Mouse (Mus musculus) liver, embryonic 12.5 days (tissue): ENCODE data around the gene Tesc. TPM values are rescaled to one million over a fixed set of nuclear protein-coding genes. Genes with fewer than 3 reads are reported as not detected.

Experiments
- ATAC-seq: fragments of 200-750 bp; cut with Nextera tagmentation; 2 replicates; pipeline ENCODE4 v1.8.0; 2017; ENCODE audit warnings: moderate number of reproducible peaks, mild to moderate bottlenecking, moderate library complexity
- H3K27ac ChIP-seq: fragments of 300-500 bp; sonication (generic); 2 replicates; pipeline ENCODE4 v1.5.1; 2016; ENCODE audit warnings: mild to moderate bottlenecking
- H3K27me3 ChIP-seq: fragments of 300-500 bp; sonication (generic); replicated peaks from 2 replicates; pipeline ENCODE4 v1.6.1; 2016; ENCODE audit warnings: mild to moderate bottlenecking, moderate library complexity
- H3K36me3 ChIP-seq: fragments of 300-500 bp; sonication (generic); 2 replicates; pipeline ENCODE4 v1.6.1; 2016; ENCODE audit warnings: mild to moderate bottlenecking, moderate library complexity
- H3K4me1 ChIP-seq: fragments of 300-500 bp; sonication (generic); 2 replicates; pipeline ENCODE4 v1.6.1; 2016
- H3K4me2 ChIP-seq: fragments of 300-500 bp; sonication (generic); 2 replicates; pipeline ENCODE4 v1.6.1; 2016; ENCODE audit warnings: mild to moderate bottlenecking, moderate library complexity
- H3K4me3 ChIP-seq: fragments of 300-500 bp; sonication (generic); 2 replicates; pipeline ENCODE4 v1.5.1; 2016; ENCODE audit warnings: mild to moderate bottlenecking, moderate library complexity
- H3K9ac ChIP-seq: fragments of 300-500 bp; sonication (generic); 2 replicates; pipeline ENCODE4 v1.6.1; 2016; ENCODE audit warnings: mild to moderate bottlenecking, moderate library complexity
- H3K9me3 ChIP-seq: fragments of 300-500 bp; sonication (generic); replicated peaks from 2 replicates; pipeline ENCODE4 v1.6.1; 2016; ENCODE audit warnings: mild to moderate bottlenecking, moderate library complexity
- WGBS: fragments of 180-500 bp; shearing (Covaris S2); methylation state at CpG from one replicate; pipeline ENCODE4 v1.1.7; 2016; ENCODE audit not compliant: insufficient replicate concordance; 5-methylcytosine and 5-hydroxymethylcytosine counted together
- polyA plus RNA-seq: library from polyadenylated mRNA; unstranded; fragments of >200 nt; fragmentation: Nextera tagmentation; extraction: Ambion mirVana; gene quantifications from 2 replicates; pipeline ENCODE4 v1.2.1, GENCODE M21; 2016

Gene Tesc
- polyA plus RNA-seq, 1 experiment from 2014 or later = 1.5 TPM

DNA sequence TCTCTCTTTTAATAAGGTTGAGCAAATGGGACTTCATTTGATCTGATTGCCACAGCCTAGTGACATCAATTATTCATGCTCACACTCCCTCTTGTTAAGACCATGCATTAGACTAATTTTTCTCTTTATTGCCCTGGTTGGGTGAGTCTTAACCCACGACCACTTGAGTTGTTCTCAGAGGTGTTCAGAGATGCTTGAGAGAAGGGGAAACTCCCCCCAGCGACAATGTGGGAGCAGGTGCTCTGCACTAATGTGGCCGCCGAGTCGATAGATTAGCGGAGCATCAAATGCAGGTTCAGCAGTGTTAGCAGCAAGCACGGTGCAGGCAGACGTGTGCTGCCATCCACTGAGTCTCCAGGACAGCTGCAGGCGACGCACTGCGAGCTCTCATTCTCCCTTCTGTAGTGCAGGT is 52.3 kb downstream of the Tesc start:
- Histone ChIP-seq H3K4me1 (peaks cover 8% of the 10 kb centered on the region; the same call in 1 of the 2 replicates), H3K9me3 (no peaks in the 10 kb centered on the region), H3K9ac (no peak overlapping the region), H3K27me3 (no peaks in the 10 kb centered on the region), H3K36me3 (peaks cover 58% of the 10 kb centered on the region), H3K4me2 (no peak overlapping the region), H3K27ac (no peak overlapping the region), H3K4me3 (no peak overlapping the region)
- ATAC-seq = no peak
- 84% methylated on average over 11 of the region's 11 CpGs for WGBS

DNA sequence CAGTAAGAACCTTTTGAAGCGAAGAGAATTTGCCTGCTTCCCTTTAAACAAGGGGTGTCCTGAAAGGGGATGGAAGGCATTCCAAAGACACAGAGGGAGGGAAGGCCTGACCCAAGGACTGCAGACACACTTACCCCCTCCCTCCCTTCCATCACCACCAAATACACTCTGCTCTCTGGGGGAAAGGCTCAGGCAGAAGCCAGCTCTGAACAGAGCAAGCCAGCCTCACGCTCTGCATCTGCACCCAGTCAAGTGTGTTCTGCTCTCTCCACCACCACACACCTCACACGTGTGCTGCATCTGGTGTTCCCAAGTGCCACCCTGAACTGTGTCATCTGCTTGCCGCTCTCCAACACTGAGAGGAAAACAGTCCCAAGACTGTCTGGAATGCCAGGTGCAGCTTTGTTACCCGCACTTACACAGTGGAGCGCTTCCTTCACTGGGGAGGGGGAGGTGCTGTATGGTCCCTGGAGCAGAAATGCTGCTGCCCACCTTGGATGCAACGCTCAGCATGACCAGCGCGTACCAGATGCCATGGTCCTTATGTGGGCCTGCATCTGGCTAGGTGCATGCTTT is 53.9 kb downstream of the Tesc start:
- no peak for ATAC-seq
- no peaks in the 10 kb centered on the region for H3K27me3 ChIP-seq
- WGBS = 80% methylated on average over 9 of the region's 9 CpGs
- H3K9me3 ChIP-seq = no peaks in the 10 kb centered on the region
- H3K36me3 ChIP-seq = peaks cover 48% of the 10 kb centered on the region
- H3K27ac ChIP-seq = no peak overlapping the region
- H3K4me3 ChIP-seq = no peak overlapping the region
- no peak overlapping the region for H3K9ac ChIP-seq
- H3K4me1 ChIP-seq = peaks cover 8% of the 10 kb centered on the region; the same call in 1 of the 2 replicates
- H3K4me2 ChIP-seq = no peak overlapping the region

DNA sequence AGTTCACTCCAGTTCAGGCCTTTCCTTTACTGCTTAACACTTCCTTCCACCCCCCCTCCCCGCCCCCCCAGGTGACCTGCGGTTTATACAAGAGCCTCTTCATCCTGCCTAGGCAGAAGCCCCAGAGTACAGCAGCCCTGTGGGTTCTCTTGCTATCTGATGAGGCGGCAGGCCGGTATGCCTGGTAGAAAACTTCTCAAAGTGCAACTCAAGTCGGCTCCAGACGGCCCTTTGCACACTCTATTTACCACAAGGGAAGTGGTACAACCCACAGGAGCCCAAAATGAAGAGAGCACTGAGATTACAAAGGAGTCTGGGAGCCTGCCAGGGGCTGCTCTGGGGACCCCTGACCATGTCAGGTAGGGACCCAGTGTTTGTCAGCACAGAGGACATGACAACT is 54.5 kb downstream of the Tesc start:
- Histone ChIP-seq H3K4me1 (peaks cover 8% of the 10 kb centered on the region; the same call in 1 of the 2 replicates), H3K27me3 (no peaks in the 10 kb centered on the region), H3K4me3 (no peak overlapping the region), H3K4me2 (no peak overlapping the region), H3K36me3 (peaks cover 46% of the 10 kb centered on the region), H3K27ac (no peak overlapping the region), H3K9ac (no peak overlapping the region), H3K9me3 (no peaks in the 10 kb centered on the region)
- ATAC-seq = no peak
- WGBS = 28% methylated on average over 6 of the region's 6 CpGs

DNA sequence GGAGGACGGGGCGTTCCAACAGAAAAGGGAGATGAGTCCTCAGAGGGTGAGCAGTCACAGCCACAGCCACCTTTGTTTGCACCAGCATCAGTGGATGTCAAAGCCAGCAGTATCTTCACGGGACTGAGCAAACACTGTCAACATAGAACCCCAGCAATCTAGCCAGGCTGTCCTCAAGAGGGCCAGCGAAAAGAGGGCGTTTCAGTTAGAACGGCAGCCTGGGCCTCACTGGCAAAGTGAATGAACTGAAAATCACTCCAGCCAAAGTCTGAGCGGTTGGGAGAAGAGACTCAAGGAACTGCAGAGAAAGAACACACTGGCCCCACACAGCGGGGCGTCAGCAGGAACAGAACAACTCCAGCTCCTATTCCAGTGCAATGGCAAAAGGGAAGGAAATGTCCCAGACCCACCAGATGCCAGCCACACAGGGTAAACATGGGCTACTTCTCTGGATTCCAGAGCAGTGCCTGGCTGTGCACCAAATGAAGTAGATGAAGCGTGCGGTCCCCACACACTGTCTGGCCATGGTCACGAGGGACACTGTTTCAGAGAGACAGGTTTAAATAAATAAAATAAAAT is 55.6 kb downstream of the Tesc start:
- no peaks in the 10 kb centered on the region for H3K27me3 ChIP-seq
- H3K4me2 ChIP-seq = no peak overlapping the region
- H3K9me3 ChIP-seq = no peaks in the 10 kb centered on the region
- ATAC-seq = no peak
- H3K4me3 ChIP-seq = no peak overlapping the region
- H3K9ac ChIP-seq = no peak overlapping the region
- WGBS = 75% methylated on average over 12 of the region's 12 CpGs
- H3K27ac ChIP-seq = no peak overlapping the region; the same call in 1 of the 2 replicates
- peaks cover 8% of the 10 kb centered on the region; the same call in 1 of the 2 replicates for H3K4me1 ChIP-seq
- H3K36me3 ChIP-seq = peaks cover 35% of the 10 kb centered on the region

DNA sequence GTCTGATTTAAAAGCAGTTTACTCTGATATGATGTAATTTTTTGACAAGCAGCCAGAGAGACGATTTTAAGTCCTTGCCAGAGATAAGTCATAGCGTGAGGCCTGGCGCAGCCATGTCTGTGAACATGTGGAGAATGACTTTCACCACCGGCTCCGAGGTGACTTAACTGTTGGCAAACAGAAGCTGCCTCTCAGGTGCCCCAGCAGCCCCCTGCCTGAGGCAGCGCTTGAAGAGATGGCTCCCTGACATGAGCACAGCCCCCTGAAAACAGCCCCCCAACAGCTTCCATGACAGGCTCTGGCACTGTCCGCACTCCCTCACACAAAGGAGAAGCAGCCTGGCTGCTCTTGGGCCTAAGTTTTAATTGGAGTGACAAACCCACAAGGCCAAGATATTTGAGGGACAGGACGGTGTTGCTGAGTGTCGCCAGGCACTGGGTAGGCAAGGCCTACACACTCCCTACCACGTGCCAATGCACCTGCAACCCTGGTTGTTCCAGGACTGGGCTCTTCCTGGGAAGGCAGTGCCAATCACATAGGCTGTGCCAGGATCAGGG is 56.7 kb downstream of the Tesc start:
- Histone ChIP-seq H3K27me3 (no peaks in the 10 kb centered on the region), H3K9ac (no peak overlapping the region), H3K36me3 (peaks cover 30% of the 10 kb centered on the region), H3K4me2 (no peak overlapping the region), H3K4me3 (no peak overlapping the region), H3K4me1 (peaks cover 8% of the 10 kb centered on the region; the same call in 1 of the 2 replicates), H3K27ac (no peak overlapping the region), H3K9me3 (no peaks in the 10 kb centered on the region)
- ATAC-seq = no peak
- WGBS = 74% methylated on average over 10 of the region's 10 CpGs

DNA sequence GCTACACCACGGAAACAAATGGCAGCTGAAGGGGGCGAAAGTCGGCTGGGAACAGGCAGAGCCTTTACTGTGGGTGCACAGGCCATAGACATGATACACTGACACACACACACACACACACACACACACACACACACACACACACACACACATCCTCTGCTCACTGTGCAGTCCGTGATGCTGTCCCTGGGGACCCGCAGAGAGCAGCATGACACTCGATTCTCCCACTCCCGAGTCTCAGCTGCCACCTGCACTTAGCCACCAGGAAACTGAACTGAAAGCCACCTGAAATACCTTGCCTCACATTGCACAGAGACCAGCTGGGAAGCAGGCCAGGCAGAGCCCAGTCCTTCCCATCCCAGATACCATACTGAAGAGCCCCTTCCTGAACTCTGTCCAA is 57.8 kb downstream of the Tesc start:
- H3K9me3 ChIP-seq = no peaks in the 10 kb centered on the region
- no peak overlapping the region for H3K4me3 ChIP-seq
- H3K27me3 ChIP-seq = no peaks in the 10 kb centered on the region
- no peak overlapping the region for H3K9ac ChIP-seq
- ATAC-seq = no peak
- no peak overlapping the region for H3K27ac ChIP-seq
- H3K4me1 ChIP-seq = peaks cover 8% of the 10 kb centered on the region; the same call in 1 of the 2 replicates
- peaks cover 31% of the 10 kb centered on the region for H3K36me3 ChIP-seq
- no peak overlapping the region for H3K4me2 ChIP-seq
- 75% methylated on average over 7 of the region's 7 CpGs for WGBS

DNA sequence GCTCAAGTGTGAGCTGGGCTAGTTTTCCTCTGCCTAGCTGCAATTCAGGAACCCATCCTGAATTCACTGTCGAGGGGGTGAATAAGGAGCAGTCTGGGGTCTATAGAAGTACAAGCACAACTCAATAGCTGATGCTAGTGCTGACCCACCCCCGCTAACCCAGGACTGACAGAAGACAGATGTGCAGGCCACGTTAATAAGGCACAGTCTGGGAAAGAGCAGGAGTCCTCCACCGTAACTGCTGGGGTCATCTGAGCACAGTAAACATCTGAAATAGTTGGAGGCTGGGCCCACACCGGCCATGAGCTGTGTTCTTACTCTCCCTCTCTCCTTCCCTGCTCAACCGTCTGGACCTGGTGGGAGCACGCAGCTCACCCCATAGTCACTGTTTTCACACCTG is 59.4 kb downstream of the Tesc start:
- Histone ChIP-seq H3K27me3 (no peaks in the 10 kb centered on the region), H3K36me3 (peaks cover 33% of the 10 kb centered on the region), H3K9ac (no peak overlapping the region), H3K9me3 (no peaks in the 10 kb centered on the region), H3K4me3 (no peak overlapping the region), H3K4me1 (0 out of 2 replicates have a peak, but pooled peaks cover 2% of the 10 kb centered on the region), H3K27ac (no peak overlapping the region), H3K4me2 (no peak overlapping the region)
- ATAC-seq = no peak
- 76% methylated on average over 7 of the region's 7 CpGs for WGBS

DNA sequence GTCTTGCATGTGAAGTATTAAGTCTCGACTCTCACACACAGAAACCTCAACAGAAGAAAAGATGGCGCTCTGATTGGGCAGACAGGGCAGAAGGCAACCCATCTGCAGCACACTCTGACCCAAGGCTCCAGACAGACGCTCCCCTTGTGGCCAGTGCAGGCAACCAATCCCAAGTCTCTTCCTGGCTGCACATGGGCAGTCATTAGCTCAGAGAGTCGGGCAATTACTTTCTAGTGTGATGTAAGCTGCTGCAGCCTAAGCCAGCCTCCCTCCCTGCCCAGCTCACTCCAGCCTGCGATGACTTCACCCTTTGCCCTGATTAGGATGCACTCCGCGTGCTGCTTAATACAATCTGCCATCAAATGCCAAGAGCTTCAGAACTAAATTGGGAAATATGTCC is 61.6 kb downstream of the Tesc start:
- Histone ChIP-seq H3K9me3 (no peaks in the 10 kb centered on the region), H3K27me3 (no peaks in the 10 kb centered on the region), H3K27ac (no peak overlapping the region), H3K36me3 (peaks cover 55% of the 10 kb centered on the region), H3K4me2 (no peak overlapping the region), H3K4me3 (no peak overlapping the region), H3K4me1 (no peaks in the 10 kb centered on the region), H3K9ac (no peak overlapping the region)
- 75% methylated on average over 7 of the region's 7 CpGs for WGBS
- no peak for ATAC-seq

DNA sequence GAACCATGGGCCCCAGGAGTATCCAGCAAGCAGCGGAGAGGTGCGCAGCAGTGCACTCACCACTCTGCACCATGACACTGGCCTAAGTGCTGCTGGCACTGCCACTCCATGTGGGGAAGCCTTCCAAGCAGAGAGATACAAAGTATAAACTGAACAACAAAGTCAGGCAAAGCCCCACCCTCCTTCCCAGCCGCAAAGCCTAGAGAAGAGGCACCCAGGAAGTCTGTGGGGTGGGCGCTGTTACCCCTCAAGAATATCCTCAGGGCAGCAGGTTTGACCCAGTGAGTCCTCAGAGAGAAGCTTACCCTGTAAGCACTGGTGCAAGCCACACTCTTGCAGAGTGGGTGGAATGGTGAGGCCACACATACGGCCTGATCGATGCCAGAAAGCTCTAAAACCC is 62.6 kb downstream of the Tesc start:
- Histone ChIP-seq H3K4me2 (no peak overlapping the region), H3K4me1 (no peaks in the 10 kb centered on the region), H3K9me3 (no peaks in the 10 kb centered on the region), H3K4me3 (no peak overlapping the region), H3K9ac (no peak overlapping the region), H3K36me3 (peaks cover 65% of the 10 kb centered on the region), H3K27me3 (no peaks in the 10 kb centered on the region), H3K27ac (no peak overlapping the region)
- 89% methylated on average over 6 of the region's 6 CpGs for WGBS
- ATAC-seq = no peak

DNA sequence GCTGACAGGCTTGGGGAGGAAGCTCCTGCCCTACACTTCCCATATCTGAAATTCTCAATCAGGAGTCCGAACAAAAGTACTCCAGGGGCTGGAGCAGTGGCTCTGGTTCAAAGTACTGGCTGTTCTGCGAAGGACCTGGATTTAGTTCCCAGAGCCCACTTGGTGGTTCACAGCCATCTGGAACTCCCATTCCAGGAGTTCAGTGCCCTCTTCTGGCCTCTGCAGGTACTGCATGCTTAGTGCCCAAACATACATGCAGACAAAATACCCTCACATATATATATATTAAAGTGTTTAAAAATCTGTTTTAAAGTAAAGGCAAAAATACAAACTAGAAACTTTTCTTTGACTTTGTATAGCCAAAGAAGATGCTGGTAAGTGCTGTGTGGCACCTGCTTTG is 63.3 kb downstream of the Tesc start:
- Histone ChIP-seq H3K27ac (no peak overlapping the region), H3K4me1 (no peaks in the 10 kb centered on the region), H3K9me3 (no peaks in the 10 kb centered on the region), H3K36me3 (peaks cover 71% of the 10 kb centered on the region), H3K27me3 (no peaks in the 10 kb centered on the region), H3K4me3 (no peak overlapping the region), H3K4me2 (no peak overlapping the region), H3K9ac (no peak overlapping the region)
- no peak for ATAC-seq
- WGBS = 85% methylated on average over 2 of the region's 2 CpGs

DNA sequence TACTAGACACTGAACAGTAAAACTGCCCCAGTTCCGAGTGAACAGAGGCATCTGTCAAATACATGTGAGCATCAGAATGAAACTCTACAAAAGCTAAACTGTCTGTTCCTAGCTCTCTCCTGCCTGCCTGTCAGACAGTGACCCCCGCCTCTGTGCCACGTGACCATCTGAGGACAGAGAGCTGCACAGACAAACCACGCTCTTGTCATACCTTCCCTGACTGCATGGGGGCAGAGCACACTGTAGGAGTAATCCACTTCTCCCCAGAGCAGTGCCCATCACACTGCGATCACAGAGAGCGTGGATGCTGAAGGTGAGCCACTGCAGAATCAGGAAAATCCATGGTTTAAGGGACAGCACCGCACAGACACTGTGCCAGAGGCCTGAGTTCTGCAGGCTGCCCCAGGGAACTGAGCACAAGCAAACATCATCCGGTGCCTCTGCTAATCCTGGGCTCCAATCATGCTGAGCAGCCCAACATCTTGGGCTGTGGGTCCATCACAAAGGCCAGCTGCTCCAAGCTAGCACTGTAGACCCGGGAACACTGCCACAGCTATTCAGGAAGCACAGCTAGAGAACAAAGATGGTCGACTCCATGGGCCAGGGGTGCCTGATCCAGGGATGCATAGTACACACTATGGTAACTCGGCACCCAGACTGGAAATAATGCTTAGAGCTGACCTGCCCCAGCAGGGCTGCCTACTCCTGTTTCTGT is 65.9 kb downstream of the Tesc start:
- no peak; the same call in 1 of the 2 replicates for ATAC-seq
- Histone ChIP-seq H3K4me3 (no peak overlapping the region), H3K27ac (no peak overlapping the region), H3K9ac (no peak overlapping the region), H3K4me2 (no peak overlapping the region), H3K4me1 (no peaks in the 10 kb centered on the region), H3K27me3 (no peaks in the 10 kb centered on the region), H3K36me3 (peaks cover 77% of the 10 kb centered on the region), H3K9me3 (no peaks in the 10 kb centered on the region)
- WGBS = 73% methylated on average over 11 of the region's 11 CpGs

DNA sequence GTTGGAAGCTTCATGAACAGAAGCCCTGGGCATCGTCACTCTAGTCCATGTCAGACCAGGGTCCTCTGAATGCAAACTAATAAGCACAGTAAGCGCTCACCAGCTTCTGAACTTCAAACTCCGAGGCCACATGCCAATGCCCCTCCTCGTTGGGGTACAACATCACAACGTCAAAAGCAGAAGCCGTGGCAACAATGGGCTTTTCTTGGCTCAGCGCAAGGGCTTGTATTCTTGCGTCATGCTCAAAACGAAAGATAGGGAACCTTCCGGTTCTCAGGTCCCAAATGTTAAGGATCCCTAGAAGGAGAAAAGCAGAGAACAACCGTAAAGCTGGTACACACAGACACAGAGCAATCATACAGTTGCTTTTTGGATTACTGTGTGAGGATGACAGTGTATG is 67.9 kb downstream of the Tesc start:
- Histone ChIP-seq H3K9ac (no peak overlapping the region), H3K4me1 (0 out of 2 replicates have a peak, but pooled peaks cover 6% of the 10 kb centered on the region), H3K36me3 (peaks cover 83% of the 10 kb centered on the region), H3K4me2 (no peak overlapping the region), H3K27ac (no peak overlapping the region), H3K27me3 (no peaks in the 10 kb centered on the region), H3K9me3 (no peaks in the 10 kb centered on the region), H3K4me3 (no peak overlapping the region)
- ATAC-seq = no peak
- 75% methylated on average over 11 of the region's 11 CpGs for WGBS
